Mouse (Mus musculus) urinary bladder, adult 18-20 months (tissue): Measurements from ENCODE around the gene Rhob.
A peak's percentile ranks its signal among the peaks of the same experiment; 100 is the strongest.

Experiments
- DNase-seq, 2 experiments: peaks; one replicate each; pipeline ENCODE4 v3.0.0; 2022; ENCODE audit warnings: low spot score in 2 of 2, mixed read lengths in 2 of 2

The Rhob gene

DNA sequence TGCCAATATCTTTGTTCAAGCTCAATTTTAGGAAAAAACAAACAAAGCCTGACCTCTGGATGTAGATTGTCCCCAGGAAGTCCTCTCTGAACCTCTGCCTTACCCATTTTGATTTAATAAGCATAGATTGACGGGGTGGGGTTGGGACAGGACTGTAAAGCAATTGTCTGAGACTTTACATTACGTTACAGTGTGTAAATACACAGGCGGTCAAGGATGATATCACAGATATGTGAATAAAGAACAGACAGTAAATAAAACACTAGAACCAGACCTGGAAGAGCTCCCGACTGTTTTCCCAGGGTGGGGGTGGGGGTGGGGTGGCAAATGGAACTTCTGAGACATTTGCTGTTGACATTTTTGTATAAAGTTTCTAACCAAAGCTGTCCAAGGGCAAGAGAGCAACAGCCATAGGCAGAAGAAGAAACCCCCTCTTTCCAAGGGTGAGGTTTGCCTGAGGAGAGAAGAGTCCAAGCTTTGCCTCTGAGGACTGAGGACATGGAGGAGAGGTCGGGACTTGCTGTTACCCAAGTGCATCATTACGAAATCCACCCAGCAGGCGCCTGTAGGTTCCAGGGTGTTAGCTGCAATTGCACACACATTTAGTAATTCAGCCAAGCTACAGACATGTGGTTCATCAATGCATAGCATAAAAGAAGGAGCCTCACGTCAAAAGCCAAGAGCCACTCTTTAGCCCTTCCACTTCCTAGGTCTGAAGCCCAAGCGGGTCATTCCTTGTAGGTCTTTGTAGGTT is 7.3 kb upstream of the Rhob start:
- DNase-seq: peak in 1 of 2 experiments; percentile 37

GRCm38 (mm10) chr12:8504131-8504530 is 4.3 kb upstream of the Rhob start:
- no peak for DNase-seq

DNA sequence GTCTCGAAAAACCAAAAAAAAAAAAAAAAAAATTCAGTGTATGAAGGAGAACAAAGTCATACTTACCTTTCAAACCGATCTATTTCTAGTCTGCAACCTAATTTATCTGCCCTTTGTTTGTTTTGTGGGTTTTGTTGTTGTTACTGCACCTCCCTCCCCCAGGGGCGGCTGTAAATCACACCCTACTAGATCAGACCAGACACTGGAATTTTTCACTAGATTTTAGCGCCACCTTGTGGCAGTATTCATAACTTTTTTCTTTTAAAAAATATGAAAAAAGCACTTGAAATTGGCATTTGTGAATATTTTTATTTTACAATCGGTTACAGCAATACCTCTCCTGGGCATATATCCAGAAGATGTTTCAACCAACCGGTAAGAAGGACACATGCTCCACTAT is 2.7 kb upstream of the Rhob start:
- DNase-seq: no peak

GRCm38 (mm10) chr12:8501571-8502305 is 1.9 kb upstream of the Rhob start:
- DNase-seq: no peak

DNA sequence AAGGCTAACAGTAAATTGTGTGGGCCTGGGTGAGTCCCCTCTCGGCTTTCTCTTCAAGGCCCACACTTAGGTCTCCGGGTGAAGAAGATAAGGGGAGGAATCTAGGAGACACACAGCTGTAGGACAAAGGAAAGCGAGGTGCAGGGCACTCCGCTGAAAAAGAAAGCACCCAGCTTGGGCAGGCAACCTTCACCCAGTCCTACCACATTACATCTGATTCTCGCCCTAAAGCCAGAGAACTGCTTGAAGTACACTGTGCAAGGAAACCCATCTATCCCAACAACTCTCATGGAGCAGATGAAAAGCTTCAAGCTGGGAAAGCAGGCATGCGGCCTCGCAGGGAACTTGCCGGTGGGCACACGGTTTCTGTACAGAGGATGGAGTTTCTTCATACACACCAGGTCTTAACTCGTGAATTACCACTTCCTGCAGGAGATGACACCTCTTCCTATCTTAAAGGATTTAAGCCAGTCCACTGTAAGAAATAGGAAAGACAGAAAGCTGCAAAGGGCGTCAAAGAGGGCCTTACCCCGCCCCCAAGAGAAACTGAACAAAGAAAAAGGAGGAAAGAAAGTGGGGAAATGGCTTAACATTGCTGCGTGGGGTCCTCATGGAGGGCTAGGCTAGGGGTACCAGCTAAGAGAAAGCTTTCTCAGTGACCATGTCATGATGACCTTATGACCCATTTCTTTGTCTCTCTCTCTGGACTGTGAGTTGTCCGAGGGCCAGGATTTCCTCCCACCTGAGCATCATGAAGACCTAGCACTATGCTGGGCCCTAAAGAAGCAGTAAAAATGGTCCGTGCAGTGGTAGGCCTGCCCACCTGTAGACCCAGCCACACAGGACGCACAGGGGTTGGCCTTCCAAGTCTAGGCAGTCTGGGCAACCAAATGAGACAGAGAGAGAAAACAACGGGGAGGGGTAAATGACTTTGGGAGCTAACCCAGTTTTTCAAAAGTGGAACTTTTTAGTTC is 1.1 kb upstream of the Rhob start:
- DNase-seq: no peak

GRCm38 (mm10) chr12:8499001-8499870 is 573 bp downstream of the Rhob start:
- DNase-seq: peak; percentile 48 to 71

- DNase-seq: no peak
These were observed 1.2 kb downstream of the Rhob start for GRCm38 (mm10) chr12:8498591-8499000.

- no peak for DNase-seq
These were observed 1.6 kb downstream of the Rhob start for GRCm38 (mm10) chr12:8498148-8498571.

- no peak for DNase-seq
These were observed 2.5 kb downstream of the Rhob start for GRCm38 (mm10) chr12:8497314-8497706.

GRCm38 (mm10) chr12:8496679-8497313 is 3.0 kb downstream of the Rhob start:
- no peak for DNase-seq

DNA sequence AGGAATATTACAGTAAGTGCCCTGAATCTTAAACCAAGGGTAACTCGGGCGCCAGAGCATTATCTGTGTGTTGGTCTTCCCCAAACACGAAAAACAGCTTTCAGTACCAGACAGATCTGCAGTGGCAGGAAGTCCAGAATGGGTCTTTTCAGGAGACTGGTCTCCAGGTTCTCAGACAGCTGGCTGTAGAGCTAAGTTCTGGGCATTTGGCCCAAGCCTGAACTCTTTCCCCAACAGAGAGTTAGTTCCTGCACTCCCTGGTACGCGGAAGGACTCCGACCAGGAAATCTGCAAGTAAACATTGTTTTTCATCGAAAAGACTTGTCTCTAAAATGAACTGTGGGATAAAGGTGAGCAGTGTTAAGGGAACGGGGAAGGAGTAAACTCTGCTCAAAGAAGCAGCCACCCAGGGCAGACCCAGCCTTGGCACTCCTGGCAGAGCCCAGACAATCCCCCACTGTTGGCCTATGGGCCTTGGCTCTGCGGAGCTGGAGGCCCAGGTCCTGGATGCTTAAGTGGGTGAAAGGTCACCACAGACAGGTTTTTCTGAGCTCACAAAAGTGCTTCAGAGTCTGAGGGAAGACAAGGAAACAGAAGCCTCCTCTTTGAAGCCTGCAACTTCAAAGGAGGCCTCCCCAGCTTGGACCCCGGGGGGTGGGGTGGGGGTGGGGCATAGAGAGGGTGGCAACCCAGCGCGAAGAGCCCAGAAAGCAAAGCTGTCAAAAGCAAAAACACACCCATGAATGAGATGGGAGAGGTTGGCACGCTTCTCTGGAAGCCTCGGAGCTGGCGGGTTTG is 3.7 kb downstream of the Rhob start:
- peak; percentile 50 to 65 for DNase-seq

GRCm38 (mm10) chr12:8494675-8495074 is 5.1 kb downstream of the Rhob start:
- no peak for DNase-seq

- no peak for DNase-seq
These were observed 6.4 kb downstream of the Rhob start for GRCm38 (mm10) chr12:8493386-8493785.

DNA sequence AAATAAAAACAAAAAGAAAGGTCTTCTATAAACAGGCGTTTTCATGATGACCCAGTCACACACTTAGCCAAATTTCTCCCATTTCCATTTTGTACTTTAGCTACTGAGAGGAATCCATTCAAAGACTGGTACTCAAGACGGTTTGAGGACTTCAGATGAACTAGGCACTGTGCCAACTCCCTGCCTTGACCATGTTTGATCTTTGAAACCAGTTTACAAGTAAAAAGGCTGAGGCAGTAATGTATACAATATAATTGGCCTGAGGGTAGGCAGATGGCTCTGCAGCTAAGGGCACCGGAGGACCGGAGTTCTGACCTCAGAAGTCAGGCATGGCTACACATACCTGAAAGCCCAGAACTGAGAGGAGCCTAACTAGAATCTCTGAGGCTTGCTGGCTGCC is 10.7 kb downstream of the Rhob start:
- no peak for DNase-seq

GRCm38 (mm10) chr12:8488652-8488980 is 11.2 kb downstream of the Rhob start:
- DNase-seq: no peak

DNA sequence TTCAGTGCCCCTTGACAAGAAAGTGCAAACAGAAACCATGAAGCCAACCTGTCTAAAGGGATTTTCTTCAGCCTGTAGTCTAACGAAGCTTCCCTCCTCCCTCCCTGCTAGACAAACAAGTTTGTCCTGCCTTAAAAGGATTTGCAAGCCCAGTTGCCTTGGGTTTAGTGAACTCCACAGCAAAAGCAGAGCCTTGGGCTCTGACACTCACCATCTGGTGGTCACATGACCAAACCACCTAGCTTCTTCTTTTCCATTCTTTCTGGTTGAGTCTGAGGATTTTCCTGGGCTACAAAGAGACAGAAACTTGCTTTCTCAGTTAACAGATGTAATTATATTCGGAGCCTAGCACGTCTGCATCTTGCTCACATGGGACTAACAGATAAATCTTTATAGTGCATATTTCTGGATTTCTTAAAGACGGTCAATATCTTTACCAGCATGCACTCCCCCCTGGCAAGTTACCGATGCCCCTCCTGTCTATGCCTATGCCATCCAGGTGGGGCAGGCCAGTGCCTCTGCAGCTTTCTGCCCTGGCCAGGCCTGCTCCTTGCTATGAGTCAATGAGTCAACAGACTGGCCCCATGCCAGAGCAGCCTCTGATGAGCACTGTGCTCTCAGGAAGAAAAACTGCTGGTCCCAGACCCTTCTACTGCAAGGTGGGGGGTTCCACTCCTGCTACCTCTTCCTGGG is 11.7 kb downstream of the Rhob start:
- DNase-seq: peak; percentile 75 to 83

DNA sequence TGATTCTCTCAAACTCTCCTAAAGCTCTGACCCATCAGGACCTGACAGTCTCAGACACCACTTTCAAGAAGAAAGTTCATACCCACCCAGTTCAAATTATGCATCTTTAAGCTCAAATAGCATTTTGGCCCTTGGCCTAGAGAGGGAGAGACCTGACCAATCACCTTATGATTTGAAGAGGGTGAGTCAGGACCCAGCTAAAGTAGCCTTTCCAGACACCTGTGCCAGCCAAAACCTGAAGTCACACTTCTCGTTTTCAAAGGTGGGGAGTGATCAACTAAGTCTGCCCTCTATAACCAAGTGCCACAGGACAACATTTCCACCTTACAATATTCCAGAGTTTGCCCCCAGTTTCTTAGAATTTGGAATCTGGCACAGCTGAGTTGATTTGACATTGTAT is 12.5 kb downstream of the Rhob start:
- DNase-seq: peak in 1 of 2 experiments; percentile 40

GRCm38 (mm10) chr12:8485247-8485646 is 14.6 kb downstream of the Rhob start:
- no peak for DNase-seq

- no peak for DNase-seq
These were observed 17.6 kb downstream of the Rhob start for GRCm38 (mm10) chr12:8482169-8482568.
